Mouse (Mus musculus): Measurements from ENCODE around the gene Atp6v1b1. TPM values are rescaled to one million over a fixed set of nuclear protein-coding genes. Genes with fewer than 3 reads are reported as not detected.

Atp6v1b1 gene
- not detected for total RNA-seq (2021)
- long read RNA-seq, experiment 1: 0 reads
- long read RNA-seq, experiment 2: 0 reads

DNA sequence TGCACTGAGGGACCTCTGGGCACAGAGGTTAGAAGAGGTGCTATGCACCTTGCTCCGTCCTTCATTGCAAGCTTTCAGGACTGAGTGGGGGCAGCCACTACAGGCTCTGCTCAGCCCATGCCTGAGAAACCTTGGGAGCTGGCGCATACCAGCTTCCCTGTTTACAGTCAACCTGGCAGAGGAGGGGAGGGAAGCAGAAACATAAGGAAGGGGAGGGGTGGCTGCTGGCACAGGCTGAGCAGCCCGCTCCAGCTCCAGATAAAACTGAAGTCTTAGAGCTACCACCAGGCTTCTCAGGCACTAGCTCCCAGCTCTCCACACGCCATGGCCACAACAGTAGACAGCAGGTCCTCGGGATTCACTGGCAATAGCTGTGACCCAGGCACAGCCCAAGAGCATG, at the start of gene Atp6v1b1:
TSS of gene Atp6v1b1 (plus strand) at position 230 of the 400 bp plus-strand sequence.
- intact Hi-C loops (cut with DNase I): no loop called here
- no peak for DNase-seq (ENCODE audit: low spot score in 2 of 2)

DNA sequence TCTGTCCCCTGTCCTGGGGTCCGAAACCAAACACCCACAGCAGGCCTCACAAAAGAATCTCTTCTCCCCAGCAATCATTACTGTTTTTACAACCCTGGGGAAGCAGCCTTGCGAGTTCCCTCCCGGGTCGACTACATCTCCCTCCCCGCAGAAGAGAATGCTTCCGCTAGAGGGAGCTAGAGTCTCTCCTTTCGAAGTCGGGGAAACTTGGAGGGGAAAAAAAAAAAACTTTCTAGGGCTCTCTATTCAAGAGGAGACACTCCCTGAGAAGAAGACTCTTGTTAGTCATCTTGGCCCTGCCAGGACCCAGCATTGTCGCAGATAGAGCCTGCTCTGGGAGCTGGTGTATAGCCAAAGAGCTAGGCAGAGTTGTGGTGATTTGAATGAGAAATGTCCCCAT, 49.0 kb upstream of the Atp6v1b1 start:
- peak; percentile 35 to 64 for DNase-seq (ENCODE audit: low spot score in 2 of 2)
- intact Hi-C loops (cut with DNase I): loop anchor here (5.0 kb wide), 1 partner anchor 38 kb away; no protein-coding TSS in a partner anchor

DNA sequence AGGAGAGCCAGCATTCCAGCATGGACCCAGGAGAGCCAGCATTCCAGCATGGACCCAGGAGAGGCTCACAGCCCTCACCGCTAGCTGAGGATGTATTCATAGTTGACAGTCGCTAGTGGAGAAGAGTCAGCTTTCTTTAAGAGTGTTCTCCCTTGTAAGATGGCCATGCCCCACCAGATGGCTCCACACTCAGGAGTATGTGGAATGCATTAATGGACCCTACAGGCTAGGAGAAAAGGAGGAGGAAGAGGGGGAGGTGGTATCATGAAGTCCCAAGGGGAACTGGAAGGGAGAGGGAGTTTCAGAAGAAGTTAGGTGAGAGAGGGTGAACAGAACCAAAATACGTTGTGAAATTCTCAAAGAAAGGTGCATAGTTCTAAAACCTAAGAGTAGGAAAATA, 47.1 kb upstream of the Atp6v1b1 start:
- intact Hi-C loops (cut with DNase I): no loop called here

DNA sequence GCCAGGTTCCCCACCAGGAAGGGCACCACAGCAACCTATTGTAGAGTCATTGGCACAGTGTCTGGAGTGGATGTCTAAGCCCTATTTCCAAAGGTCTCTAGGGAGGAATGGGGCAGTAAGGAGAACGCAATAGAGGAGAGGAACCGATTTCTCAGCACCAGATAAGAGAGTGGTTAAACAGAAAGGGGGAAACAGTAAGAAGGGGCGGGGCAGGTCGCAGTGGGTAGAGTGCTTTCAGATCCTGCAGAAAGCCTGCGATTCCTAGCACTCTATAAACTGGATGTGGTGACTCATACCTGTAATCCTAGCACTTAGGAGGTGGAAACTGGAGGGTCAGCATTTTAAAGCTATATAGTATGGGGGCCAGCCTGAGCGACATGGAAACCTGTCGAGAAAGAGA, 46.1 kb upstream of the Atp6v1b1 start:
- intact Hi-C loops (cut with DNase I): no loop called here
- DNase-seq (ENCODE audit: low spot score in 2 of 2): no peak

More for the DNA sequence above, 47.1 kb upstream of the Atp6v1b1 start:
- no peak for DNase-seq (ENCODE audit: low spot score in 2 of 2)

DNA sequence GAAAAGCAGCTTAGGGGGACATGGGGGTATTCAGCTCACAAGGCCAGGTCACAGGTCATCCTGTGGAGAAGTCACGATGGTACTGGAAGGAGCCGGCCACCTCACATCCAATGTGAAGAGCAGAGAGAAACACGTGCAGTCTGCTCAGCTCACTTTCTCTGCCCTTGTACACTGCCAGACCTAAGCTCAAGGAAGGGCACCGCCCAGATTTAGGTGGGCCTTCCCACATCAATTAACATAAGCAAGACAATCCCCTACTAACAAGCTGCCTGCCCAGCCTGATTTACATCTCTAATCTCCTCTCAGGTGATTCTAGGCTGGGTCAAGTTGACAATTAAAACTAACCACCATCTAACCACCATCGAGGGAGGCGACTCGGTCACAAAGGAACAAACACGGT, 44.9 kb upstream of the Atp6v1b1 start:
- intact Hi-C loops (cut with DNase I): no loop called here
- no peak for DNase-seq (ENCODE audit: low spot score in 2 of 2)

DNA sequence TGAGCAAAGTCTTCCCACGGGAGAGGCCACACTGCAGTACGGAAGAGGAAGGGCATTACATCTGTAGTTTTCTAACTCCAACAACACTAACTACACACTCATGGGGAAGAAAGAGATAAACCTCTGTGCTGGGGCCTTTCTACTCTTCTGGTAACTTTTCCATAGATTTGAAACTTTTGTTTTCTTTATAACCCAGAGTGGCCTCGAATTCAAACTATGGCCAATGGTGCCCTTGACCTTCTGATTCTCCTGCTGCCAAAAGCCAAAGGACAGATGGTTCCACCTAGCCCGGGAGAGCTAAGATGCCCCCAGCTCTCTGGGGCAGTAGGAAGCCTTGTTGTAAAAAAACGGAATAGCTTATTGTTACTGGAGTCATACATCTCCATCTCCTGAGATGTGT, 42.8 kb upstream of the Atp6v1b1 start:
- DNase-seq (ENCODE audit: low spot score in 2 of 2): no peak
- intact Hi-C loops (cut with DNase I): no loop called here

DNA sequence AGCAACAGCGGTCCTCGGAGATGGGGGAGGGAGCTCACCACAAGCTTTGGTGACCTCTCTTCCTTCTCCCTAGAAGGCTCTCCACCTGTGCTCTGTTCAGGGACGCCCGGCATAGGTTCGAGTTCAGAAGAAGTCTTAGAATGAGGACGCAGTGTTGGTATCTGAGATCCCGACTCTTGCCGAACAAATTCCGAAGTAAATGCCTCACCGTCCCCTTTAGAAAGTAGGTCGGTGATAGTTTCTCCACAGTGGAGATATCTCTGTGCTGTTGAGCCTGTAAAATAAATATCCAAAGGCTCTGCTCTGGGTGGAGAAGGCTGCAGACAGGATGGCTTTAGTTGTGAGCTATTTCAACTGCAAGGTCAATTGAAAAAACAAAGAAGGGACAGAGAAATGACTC, 41.8 kb upstream of the Atp6v1b1 start:
- intact Hi-C loops (cut with DNase I): no loop called here

DNA sequence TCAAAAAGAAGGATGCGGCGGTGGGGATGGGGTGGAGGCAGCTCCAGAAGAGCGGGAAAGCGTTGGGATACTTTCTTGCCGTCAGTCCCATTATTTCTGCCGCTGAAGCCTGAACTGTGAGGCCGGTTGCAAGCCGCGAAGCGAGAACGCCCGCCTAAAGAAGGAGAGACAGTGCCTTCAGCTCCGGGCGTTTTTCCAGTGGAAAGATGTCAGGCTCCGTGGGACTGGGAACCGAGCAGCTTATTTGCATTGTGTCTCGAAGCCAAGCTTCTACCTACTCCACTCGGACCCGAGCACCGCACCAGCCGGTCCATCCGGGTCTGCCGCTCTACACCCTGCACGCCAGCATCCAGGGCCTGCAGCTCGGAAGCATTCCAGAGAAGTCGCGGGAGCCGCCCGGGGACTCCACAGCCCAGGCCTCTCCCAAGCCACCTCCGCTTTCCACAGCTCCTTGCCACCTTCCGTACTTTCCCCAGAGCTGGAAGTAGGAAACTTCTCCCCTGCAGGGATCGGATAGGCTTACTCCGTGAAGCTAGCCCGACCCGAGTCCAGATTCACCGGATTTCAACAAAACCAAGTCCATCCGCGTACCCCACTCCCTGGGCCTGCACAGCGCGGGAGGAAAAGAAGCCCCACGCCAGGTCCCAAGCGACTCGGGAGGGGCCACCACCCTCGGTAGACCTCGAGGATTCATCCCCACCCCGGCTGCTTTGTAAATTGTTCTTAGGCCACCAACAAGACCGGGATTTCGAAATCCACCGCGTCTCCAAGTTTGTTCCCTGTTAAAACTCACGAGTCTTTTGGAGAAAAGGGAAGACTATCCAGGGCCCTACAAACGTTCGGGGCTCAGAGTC, 40.4 kb upstream of the Atp6v1b1 start:
- DNase-seq (ENCODE audit: low spot score in 2 of 2): no peak
- intact Hi-C loops (cut with DNase I): no loop called here

More for the DNA sequence above, 41.8 kb upstream of the Atp6v1b1 start:
- DNase-seq (ENCODE audit: low spot score in 2 of 2): no peak

DNA sequence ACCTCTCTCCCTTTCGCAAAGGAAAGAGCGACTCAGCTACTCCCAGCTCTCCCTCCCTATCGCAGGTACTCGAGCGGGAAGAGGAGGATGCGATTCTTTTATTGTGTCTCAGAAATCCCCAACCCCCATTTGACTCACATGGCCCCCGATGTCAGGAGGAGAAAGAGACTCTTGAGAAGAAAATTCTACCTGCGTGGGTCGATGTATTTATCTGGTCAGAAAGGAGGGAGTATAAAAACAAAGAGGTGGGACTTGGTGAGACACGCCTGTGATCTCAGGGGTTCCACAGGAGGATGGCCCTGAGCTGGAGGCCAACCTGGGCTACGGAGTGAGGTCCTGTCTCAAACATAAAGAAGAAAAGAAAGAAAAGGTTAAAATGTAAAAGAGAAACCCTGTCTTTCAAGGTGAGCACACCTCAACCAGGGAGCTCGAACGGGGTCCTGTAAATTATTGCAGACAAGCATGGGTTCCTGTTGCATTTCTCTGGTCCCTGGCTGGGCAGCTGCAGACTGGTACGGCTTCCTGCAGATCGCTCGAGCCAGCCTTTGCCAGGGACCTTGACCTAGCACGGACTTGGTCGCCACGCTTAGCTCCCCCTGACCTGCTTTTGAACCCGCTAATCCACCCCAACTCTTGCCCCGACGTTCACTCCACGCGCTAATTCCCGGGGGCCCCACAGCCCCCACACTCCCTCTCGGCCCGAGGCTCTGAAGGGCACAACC, 39.6 kb upstream of the Atp6v1b1 start:
- no peak for DNase-seq (ENCODE audit: low spot score in 2 of 2)
- intact Hi-C loops (cut with DNase I): no loop called here

DNA sequence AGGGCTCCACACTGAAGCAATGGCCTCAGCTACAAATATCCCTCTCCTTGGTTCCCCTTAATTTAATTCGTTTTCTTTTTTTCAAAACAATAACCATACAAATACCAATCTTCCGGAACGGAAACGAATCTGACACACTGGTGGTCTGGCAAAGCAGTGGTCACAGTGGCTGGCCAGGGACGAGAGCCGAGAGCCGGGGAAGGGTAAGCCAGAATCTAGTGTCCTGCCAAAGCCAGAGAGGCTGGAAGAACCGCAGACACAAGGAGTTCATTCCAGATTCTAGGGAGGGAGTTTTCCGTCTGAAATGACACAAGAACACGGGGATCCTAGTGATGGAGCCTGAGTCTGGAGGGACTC, 39.1 kb upstream of the Atp6v1b1 start:
- no peak for DNase-seq (ENCODE audit: low spot score in 2 of 2)
- intact Hi-C loops (cut with DNase I): no loop called here

DNA sequence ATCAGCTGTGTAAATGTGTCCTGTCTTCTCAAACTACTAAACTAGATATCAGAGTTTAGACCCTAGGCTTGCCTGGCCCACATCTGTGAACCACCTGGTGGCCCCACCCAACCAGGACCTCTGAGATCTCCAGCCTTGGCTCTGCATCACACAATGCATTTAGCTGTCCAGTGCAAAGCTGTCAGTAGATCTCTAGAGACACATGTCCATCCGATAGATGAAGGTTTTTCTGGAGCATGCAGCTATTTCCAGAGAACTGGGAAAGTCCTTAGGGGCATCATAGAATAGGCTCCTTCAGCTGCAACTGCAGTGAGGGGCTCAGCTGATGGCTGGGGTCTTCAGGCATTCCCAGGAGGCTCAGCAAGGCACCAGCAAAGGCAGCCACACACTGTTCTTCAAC, 38.5 kb upstream of the Atp6v1b1 start:
- no peak for DNase-seq (ENCODE audit: low spot score in 2 of 2)
- intact Hi-C loops (cut with DNase I): no loop called here

DNA sequence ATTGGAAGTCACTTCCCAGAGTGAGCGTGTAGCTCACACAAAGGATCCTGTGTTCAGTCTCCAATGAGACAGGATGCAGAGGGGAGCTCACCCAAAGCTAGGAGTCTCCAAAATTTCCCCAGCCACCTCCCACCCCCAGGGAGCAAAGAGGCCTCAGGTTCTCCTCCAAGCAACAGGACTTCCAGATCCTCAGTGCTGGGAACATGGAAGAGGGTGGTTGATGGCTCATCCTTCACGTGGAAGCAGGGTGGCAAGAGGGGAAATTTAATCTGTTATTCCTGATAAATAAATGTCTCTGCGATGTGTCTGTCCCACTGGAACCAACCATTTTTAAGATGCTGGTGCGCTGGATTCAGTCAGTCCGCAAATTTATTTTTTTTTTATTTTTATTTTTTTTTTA, 38.1 kb upstream of the Atp6v1b1 start:
- intact Hi-C loops (cut with DNase I): no loop called here
- no peak for DNase-seq (ENCODE audit: low spot score in 2 of 2)

DNA sequence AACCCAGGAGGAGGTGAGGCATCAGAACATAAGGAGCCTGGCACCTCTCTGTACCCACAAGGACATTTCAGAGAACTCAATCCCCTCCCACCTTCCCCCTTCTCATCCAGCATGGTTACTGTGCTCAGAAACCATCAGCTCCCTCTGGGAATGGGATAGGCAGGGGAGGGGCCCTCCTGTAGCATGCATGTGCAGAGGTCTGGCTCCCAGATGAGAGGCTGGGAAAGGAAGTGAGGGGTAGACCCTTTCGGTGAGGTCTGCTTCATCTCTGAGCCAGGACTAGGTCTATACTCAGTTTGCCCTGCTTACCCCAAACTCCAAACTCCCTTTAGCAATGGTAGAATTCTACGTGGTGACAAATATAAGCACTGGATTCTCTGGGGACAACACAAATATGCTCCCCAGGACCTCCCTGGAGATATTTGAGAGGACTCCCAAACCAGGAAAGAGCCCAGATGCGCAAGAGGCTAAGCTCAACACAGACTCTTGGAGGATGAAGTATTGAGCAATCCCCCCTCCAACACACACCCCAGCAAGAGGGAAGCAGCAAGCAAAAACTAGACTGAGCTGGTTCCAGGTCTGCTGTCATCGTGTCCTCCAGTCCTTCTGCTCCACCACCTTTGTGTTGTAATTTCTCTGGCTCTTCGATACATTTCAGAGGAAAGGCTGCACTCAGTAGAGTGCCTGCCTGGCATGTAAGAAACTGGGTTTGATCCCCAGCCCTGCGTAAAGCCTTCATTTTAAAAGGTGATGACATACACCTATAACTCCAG, 34.9 kb upstream of the Atp6v1b1 start:
- DNase-seq (ENCODE audit: low spot score in 2 of 2): no peak
- intact Hi-C loops (cut with DNase I): no loop called here

DNA sequence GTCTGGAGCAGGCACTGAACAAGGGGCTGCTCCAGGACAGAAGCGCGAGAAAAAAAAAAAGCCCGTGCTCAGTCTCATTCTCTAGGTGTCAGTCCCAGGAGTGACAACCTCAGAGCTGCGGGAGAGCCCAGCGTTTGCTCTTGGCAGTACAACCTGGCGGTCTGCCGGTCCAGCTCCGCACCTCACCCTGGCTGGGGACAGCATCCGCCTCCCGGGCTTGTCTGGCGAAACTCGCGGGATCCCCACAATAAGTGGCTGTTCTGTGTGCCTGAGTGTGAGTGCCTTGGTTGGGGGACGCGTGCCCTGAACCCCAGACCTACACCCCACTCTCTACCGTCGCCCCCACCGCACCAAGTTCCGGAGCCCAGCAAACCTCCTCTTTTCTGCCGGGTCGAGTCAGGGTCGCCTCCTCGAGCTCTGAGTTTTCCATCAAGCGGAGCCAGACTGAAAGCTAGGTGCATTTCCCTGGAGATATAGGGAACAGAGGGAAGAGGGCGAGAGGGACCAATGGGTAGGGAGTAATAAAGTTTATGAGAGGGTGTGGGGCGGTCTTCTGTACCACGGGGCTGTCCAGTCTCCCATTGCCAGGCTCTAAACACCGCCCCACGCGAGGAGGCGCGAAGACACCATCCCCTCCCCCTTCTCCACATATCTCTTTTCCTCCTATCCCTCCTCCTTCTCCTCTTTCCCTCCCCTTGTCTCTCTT, 32.3 kb upstream of the Atp6v1b1 start:
- DNase-seq (ENCODE audit: low spot score in 2 of 2): no peak
- intact Hi-C loops (cut with DNase I): no loop called here

DNA sequence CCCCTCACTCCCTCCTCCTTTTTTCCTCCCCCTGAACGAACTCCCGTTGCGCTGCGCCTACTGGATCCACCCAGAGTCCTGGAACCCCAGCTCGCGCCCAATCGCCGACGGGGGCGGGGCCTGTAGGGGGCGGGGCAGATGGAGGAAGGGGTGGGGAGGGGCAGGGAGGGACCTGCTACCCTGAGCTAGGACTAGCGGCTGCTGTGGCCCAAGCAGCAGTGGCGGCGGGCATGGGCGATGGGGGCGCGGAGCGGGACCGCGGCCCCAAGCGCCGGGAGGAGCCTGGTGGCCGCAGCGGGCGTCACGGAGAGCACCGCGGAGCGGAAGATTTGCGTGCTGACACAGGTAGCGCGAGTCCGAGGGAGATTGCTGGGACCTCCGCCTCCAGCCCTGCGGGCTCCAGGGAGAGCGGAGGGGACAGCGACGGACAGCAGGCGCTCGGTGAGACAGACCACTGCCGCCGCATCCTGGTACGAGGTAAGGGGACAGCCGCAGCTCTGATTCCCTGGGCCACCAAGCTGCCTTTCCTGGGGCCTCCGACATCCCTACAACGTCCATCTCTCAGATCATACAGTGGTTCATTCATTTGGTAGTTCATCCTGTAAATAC, 31.6 kb upstream of the Atp6v1b1 start, which contains the start of gene Vax2:
TSS of gene Vax2 (plus strand) at position 198 of the 609 bp plus-strand sequence.
- intact Hi-C loops (cut with DNase I): no loop called here
- DNase-seq (ENCODE audit: low spot score in 2 of 2): no peak

DNA sequence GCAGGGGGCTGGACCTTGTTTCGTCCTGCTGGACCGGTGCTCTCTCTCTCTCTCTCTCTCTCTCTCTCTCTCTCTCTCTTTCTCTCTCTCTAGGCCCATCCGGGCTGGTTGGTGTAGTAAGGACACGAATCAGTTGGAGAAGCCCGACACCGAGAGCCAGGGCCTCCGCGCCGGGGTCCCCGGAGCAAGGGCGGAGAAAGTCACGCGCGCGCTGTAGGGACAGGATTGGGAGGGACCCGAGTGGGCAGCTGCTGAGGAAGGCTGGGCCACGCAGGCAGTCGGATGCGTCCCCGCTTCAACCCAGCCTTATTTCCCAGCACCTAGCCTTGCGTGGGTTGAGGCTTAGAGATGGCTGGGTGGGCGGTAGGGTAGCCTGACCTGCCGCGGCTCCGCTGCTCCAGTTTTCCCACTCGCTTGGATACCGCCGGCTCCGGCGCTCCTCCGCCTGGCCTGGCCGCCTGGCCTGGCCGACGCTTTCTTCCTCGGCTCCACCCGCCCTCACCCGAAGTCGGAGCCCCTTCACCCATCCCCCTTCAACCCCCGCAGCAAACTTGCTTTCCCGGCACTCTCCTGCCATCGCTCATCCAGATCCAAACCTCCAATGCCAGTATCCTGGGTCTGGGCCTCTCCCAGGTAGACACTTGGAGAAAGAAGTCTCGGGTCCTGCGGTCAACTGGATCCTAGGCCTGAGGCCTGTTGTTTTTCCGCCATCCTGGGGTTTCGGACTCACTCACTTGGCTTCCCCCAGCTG, 30.9 kb upstream of the Atp6v1b1 start:
- DNase-seq (ENCODE audit: low spot score in 2 of 2): no peak
- intact Hi-C loops (cut with DNase I): no loop called here

DNA sequence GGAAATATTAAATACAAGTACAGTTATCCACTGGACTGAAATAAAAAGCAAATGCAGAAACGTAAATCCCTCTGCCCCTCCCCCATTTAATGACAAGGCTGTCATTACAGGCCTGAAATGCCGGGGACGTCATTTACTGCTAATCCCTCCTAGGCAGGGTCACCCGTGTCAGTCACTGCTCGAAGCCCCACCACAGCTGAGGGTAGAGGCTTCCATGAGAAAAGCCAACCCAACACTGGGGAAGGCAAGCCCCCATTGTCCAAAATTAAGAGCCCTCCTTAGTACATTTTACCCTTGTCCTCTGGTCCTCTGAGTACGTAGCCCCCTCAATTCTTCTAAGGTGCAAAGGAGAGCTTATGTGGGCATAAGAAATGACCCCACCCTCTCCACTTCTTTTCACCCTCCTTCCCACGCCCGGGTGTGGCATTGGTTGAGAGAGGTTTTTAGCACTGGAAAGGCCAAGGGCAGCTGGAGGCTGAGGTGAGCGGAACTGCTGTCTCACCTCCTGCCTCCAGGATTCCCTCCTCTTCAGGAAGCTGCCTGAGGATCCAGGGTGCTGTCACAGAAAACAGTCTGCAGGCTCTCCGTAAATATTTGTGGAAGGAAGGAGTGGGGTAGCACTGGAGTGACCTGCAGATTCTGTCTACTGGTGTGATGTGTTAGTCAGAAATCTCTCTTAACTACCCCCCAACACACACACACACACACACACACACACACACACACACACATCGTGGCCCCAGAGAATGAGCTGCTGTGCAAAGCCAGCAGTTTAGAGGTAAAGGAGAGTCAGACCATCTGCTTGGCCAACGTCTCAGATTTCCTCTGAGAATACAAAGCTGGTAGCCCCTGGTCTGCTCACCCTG, 29.3 kb upstream of the Atp6v1b1 start:
- DNase-seq (ENCODE audit: low spot score in 2 of 2): no peak
- intact Hi-C loops (cut with DNase I): no loop called here
